Mouse (Mus musculus): ENCODE measurements around the gene Enpp4.

The Enpp4 gene

GRCm38 (mm10) chr17:44091512-44091911 lies 14.1 kb downstream of the Enpp4 start:
- DNase-seq (ENCODE audit: low spot score) = no peak

DNA sequence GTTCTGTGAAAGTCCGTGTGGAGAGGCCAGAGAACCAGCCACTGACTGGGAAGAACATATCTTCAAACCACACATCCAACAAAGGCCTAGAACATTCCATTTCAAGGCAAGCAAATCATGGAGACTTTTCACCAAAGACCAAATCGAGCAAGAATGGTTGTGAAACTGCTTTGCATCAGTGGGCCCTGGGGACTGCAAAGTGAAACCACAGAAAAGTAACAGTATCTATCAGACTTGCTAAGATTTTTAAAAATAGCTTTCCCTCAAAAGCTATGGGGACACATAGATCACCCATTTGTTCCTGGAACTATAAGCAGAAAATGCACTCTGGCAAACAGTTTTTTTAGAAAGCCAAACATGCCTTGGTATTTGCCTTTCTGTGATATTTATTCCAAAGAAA lies 14.7 kb downstream of the Enpp4 start:
- DNase-seq (ENCODE audit: low spot score) = no peak

- DNase-seq (ENCODE audit: low spot score) = no peak
Observed at GRCm38 (mm10) chr17:44088226-44088625, 17.4 kb downstream of the Enpp4 start.

DNA sequence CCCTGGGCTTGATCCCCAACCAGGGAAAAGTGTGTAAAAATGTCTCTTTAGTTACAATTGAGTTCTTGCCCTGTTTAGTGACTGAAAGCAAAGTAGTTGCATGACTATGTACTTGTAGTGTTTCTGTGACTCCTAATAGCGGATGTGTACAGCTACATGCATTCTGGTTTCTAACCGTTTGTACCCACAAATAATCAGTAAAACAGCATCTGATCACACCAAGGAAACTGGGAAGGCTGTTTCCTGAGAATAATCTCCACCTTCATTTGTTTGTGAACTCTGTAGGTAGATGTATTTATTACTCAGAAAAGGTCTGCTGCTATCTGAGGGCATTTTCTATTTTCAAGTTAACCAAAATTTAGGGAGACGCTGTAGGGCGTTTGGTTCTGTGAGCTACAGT lies 22.5 kb downstream of the Enpp4 start:
- no peak for DNase-seq (ENCODE audit: low spot score)

GRCm38 (mm10) chr17:44078631-44079350 lies 26.8 kb downstream of the Enpp4 start, which contains the start of gene Enpp5:
Gene Enpp5 (plus strand): TSS chr17:44078813.
- DNase-seq (ENCODE audit: low spot score) = peak; percentile 74

DNA sequence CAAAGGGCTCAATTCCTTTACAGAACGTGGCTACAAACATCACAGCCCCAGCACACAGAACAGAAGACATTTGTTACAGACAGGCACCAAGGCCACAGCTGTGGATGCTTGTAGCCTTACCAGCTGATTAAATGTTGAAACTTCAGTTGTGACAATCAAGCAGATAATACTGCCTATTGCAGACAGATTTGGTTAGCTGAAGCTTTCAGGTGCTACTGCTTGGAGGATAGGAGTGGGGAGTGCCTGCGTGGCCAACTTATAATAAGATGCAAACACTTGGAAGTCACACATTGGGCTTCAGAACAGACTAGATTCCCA lies 27.8 kb downstream of the Enpp4 start:
- DNase-seq (ENCODE audit: low spot score) = no peak

- no peak for DNase-seq (ENCODE audit: low spot score)
Observed at GRCm38 (mm10) chr17:44077146-44077842, 28.3 kb downstream of the Enpp4 start.

DNA sequence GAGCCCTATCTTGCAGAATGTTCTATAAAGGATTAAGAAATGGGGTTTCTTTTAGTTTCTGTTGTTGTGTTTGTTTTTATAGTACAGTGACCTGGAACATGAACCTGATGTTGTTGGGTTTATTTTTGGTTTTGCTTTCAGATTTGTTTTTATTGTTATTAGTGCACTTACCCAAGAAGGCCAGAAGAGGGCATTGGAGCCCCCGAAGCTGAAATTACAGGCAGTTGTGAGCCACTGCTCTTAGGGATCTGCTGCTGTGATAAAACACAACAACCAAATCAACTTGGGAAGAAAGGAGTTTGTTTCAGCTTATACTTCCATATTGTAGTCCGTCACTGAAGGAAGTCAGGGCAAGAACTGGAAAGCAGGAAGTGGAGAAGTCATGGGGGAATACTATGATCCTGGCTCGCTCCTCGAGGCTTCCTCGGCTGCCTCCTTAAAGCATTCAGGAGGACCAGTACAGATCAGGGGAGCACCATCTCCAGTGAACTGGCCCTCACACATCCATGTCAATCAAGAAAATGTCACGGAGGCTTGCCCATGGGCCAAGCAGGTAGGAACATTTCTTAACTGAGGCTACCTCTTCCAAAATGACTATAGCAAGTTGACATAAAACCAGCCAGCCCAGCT lies 29.4 kb downstream of the Enpp4 start:
- no peak for DNase-seq (ENCODE audit: low spot score)

GRCm38 (mm10) chr17:44075601-44076000 lies 30.0 kb downstream of the Enpp4 start:
- no peak for DNase-seq (ENCODE audit: low spot score)

GRCm38 (mm10) chr17:44071680-44072079 lies 33.9 kb downstream of the Enpp4 start:
- no peak for DNase-seq (ENCODE audit: low spot score)

GRCm38 (mm10) chr17:44068876-44069275 lies 36.7 kb downstream of the Enpp4 start:
- DNase-seq (ENCODE audit: low spot score) = no peak

- DNase-seq (ENCODE audit: low spot score) = peak; percentile 27
Observed at GRCm38 (mm10) chr17:44061289-44061890, 44.2 kb downstream of the Enpp4 start.

DNA sequence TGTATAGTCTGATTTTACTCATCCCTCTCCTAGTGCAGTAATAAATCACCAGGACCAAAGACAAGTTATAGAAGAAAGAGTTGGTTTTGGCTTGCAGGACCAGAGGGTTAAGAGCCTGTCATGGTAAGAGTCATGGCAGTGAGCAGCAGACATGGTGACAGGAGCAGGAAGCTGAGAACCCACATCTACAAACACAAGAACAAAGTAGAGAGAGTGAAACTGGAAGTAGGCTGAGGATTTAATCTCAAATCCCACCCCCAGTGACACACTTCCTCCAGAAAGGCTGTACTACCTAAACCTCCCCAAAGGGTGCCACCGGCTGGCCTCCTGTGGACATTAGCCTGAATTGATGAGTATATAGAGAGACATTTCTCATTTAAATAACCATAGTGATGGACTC lies 44.8 kb downstream of the Enpp4 start:
- no peak for DNase-seq (ENCODE audit: low spot score)

- DNase-seq (ENCODE audit: low spot score) = no peak
Observed at GRCm38 (mm10) chr17:44058145-44058544, 47.5 kb downstream of the Enpp4 start.

DNA sequence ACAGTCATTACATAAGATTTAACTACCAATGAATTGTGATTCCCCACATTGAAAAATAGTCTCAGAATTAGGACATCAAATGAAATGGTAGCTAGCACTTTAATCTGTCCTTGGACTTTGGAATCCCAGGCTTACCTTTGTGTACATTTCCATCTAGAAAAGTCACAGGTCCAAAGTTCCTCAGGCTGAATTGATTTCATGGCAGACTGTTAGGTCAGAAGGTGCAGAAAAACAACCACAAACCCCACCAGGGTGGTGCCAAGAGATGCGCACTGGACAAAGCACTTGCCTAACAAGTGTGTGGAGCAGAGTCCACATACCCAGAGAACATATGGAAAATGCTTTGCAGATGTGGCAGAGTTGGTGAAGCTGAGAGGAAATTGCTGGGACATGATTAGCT lies 48.5 kb downstream of the Enpp4 start:
- DNase-seq (ENCODE audit: low spot score) = no peak

DNA sequence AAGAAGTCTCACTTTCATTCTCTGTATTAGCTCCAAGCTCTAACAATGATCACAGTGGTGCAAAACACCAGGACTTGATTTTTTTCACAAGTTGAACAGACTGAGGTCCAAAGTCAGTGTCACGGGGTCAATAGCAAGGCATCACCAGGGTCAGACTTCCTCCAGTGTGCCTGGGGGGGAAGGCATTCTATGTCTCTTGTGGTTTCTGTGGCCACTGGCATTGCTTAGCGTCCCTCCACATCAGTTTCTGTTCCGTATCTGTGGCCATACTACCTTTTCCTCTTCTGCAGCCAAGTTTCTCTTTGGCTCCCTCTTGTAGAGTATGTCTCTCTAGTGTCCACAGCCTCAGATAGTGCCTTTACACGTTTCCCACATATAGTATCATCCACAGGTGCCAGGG lies 52.2 kb downstream of the Enpp4 start:
- DNase-seq (ENCODE audit: low spot score) = no peak
